Mouse (Mus musculus): ENCODE data around the gene Scube1.
A peak's percentile ranks its signal among the peaks of the same experiment; 100 is the strongest.

Scube1 gene

DNA sequence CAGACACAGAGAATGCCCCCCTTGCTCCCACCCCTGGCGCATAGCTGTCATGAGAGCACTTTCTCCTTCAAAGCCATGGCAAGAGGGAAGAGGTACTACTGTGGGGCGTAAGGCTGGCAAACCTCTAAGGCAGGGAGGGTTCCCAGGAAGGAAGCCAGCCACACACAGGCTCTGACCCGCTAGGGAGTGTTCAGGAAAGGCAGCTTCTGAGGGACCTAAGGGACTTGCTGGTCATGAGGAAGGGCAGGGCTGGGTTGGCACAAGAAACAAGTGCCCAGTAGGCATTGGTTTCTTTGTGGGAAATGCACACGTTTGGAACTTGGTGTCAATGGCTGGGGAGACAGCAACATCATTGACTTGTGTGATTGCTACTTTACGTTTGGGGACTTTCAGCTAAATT lies 158.8 kb downstream of the Scube1 start:
- DNase-seq (ENCODE audit: low read depth, low spot score): no peak

- no peak for DNase-seq (ENCODE audit: low read depth, low spot score)
Measured at GRCm38 (mm10) chr15:83565434-83565833, 159.4 kb downstream of the Scube1 start.

DNA sequence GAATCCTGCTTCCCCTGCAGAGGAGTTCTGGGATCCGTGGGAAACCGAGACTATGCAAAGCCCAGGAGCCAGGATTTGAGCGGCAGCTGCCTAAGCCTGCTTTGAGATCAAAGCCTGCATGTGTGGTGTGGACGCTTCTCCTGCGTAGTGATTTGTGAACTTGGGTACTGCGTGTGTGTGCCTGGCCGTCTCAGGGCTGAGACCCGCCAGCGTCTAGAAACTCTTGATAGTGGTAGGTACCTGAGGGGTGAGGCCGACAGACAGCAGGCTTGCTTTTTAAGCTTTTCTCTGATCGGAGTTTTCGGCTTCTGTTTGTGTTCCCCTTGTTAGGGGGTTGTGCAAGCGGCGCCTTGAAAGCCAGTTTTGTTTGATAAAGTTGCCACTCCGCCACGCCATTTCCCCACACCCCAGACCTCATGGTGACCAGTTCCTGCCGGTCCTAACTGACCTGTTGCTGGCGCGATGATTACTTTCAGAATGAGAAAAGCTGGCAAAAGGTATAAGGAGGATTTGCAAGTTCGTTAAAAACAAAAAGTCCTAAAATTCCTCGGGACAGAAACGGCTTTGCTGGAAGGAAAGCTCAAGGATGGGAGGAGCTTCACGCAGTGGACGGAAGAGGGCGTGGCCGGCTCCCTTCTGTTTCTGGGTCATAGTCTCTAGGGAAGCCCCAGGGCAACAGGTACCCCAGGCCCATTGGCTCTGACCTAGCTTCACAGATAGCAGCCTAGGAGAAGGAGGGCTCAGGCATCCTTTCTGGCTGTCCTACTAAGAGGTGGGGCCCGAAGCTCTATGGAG lies 160.8 kb downstream of the Scube1 start:
- DNase-seq (ENCODE audit: low read depth, low spot score): no peak

DNA sequence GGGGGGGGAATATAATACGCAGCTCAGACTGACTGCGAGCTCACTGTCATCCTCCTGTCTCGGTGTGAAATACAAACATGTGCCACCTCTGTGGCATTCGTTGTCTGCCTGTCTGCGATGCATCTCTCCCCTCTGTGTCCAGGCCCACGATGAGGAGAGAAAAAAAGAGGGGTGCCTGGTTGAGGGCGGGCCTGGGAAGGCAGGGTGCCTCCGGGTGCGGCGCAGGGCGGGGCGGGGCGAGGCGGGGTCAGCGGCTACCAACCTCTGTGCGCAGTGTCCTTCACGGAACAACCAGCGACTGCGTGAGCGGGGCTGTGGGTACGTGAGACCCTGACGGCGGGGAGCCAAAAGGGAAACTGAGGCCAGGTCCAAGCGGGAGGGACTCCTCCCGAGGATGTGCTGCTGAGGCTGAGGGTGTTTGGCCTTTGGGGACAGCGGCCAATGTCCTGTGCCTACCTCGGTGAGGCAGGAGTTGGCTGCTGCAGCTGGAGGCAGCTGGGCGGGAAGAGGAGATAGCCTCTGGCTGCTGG lies 161.4 kb downstream of the Scube1 start, which contains the start of the genes Tspo and Mcat:
Tspo (plus strand) TSS at position 266 of the 530 bp plus-strand sequence.
Mcat (minus strand) TSS at position 461 of the 530 bp plus-strand sequence.
- no peak for DNase-seq (ENCODE audit: low read depth, low spot score)

- no peak for DNase-seq (ENCODE audit: low read depth, low spot score)
Measured at GRCm38 (mm10) chr15:83562626-83563270, 162.1 kb downstream of the Scube1 start.

DNA sequence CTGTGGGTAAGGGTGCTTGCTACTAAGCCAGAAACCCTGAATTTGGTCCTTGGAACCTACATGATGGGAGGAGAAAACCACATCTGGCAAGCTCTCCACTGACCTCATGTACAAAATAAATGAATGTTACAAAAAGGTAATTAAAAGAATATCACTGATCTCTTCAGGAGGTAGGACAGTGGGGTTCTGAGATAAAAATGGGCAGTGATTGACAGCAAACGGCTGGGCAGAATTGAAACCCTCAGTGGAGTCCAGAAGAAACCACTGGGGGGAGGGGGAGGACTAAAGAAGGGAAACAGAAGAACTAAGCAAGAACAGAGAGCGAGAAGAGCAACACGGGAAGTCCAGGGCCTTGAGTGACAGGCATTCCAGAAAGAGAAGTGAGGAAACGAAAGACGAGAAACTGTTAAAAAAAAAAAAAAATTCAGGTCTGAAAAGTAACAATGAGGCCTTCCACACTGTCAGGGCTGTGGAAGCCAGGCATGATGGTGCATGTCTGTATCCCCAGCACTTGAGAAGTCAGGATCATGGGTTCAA lies 163.8 kb downstream of the Scube1 start:
- DNase-seq (ENCODE audit: low read depth, low spot score): no peak

DNA sequence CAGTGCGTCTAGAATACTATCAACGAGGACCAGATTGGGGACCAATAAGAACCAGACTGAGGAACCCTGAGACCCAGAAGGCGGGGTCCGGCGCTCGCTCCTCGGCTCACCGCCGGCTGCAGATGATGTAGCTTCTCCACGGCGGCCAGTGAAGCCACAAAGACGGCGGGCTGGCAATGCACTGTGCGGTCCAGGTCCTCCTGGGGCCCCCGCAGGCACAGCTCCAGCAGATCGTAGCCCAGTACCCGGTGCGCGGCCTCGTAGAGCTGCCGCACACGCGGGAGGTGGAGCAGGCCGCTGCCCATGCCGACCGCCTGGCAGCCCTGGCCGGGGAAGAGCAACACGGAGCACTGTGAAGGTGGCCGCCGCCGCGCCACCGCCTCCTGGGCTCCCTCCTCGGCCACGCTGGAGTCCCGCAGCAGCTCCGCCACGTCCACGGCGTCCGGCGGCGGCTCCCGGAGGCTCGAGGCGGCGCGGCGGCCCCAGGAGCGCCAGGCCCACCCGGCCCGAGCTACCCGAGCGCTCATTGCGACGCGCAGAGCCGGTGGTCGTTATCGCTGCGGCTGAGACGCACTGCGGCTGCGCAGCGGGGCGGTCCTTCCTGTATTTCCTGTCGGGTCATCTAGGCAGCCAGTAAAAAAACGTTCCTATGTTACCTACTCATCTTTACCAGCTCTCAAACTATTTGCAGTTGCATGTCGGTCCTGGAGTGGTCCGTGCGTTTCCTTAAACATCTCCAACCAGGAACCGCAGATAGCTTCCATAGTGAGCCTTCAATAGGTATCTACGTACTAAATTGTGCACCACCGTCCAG lies 169.5 kb downstream of the Scube1 start:
- DNase-seq (ENCODE audit: low read depth, low spot score): peak; percentile 75
